Mouse (Mus musculus) lung, embryonic 14.5 days (tissue): ENCODE measurements at regions not wholly inside any gene's neighbourhood (a gene's known extent, or its start where the extent isn't known, plus 50 kb on each side); places are given as distances from the start of the nearest gene placed in this dataset.
"Not testable (repeated sequence)": the region's sequence is repeated elsewhere in the genome, so short reads cannot be mapped to it uniquely, and the experiment has no call there.

Source experiments
- ATAC-seq: fragments of 200-750 bp; cut with Nextera tagmentation; 2 replicates; pipeline ENCODE4 v1.8.0; 2017; ENCODE audit warnings: mild to moderate bottlenecking, moderate TSS enrichment, moderate library complexity; ENCODE audit not compliant: insufficient read depth
- DNase-seq: peaks from one replicate; pipeline ENCODE4 v3.0.0-alpha.2; 2015
- H3K27ac ChIP-seq: fragments of 300-500 bp; sonication (generic); 2 replicates; pipeline ENCODE4 v1.5.1; 2014; ENCODE audit warnings: low read depth, mild to moderate bottlenecking, moderate library complexity
- H3K27me3 ChIP-seq: fragments of 300-500 bp; sonication (generic); 2 replicates; pipeline ENCODE4 v1.6.1; 2014; ENCODE audit warnings: low read length, control low read depth; ENCODE audit not compliant: insufficient read depth
- H3K36me3 ChIP-seq: fragments of 300-500 bp; sonication (generic); 2 replicates; pipeline ENCODE4 v1.6.1; 2014; ENCODE audit warnings: control low read depth; ENCODE audit not compliant: insufficient read depth
- H3K4me1 ChIP-seq: fragments of 300-500 bp; sonication (generic); 2 replicates; pipeline ENCODE4 v1.6.1; 2014; ENCODE audit warnings: antibody characterized with exemption, control low read depth; ENCODE audit not compliant: insufficient read depth
- H3K4me2 ChIP-seq: fragments of 300-500 bp; sonication (generic); 2 replicates; pipeline ENCODE4 v1.6.1; 2014; ENCODE audit warnings: mild to moderate bottlenecking
- H3K4me3 ChIP-seq: fragments of 300-500 bp; sonication (generic); 2 replicates; pipeline ENCODE4 v1.5.1; 2014; ENCODE audit warnings: low read depth, low read length
- H3K9ac ChIP-seq: fragments of 300-500 bp; sonication (generic); 2 replicates; pipeline ENCODE4 v1.6.1; 2014
- H3K9me3 ChIP-seq: fragments of 300-500 bp; sonication (generic); 2 replicates; pipeline ENCODE4 v1.6.1; 2016; ENCODE audit warnings: low read depth, low read length, control low read depth
- CTCF ChIP-seq: IDR thresholded peaks from 2 replicates; pipeline ENCODE4 v1.5.1; 2016; ENCODE audit warnings: antibody characterized with exemption, low read depth
- WGBS: fragments of 180-500 bp; shearing (Covaris S2); extraction: QIAGEN DNeasy Blood & Tissue Kit; methylation state at CpG from one replicate; pipeline ENCODE4 v1.1.7; 2014; 5-methylcytosine and 5-hydroxymethylcytosine counted together

DNA sequence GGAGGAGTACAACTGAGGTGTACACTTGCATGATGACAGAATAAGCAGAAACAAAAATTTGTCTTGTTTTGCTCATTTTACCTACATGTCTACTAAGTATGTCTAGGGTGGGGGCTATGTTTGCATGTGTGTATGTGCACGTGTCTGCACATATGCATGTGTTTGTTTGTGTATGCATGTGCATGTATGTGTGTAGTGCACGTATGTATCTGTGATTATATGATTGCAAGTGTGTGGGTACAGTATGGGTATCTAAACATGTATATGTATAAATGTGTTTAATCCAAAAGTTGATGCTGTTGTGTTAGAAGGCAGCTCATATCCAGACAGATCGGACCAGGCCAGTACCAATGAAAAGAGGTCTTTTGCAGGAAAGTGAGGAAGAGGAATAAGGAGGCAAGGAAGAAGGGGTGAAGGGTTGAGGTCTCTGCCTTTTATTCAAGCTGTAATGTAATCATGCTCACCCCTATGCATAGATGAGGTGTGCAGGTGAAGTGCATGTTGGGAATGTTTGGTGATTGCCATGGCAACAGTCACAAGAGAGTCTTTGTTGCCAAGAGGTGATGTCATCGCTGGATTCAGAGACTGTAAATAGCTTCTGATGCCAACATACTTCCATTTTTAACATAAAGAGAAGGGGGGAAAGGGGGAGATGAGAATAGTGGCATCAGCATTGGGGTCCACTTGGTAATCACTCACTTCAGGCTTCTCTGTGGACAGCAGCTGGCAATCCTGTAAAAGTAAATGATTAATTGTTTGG is 1447.7 kb downstream of the Zfp704 start:
- H3K4me1 ChIP-seq = no peaks in the 10 kb centered on the region
- H3K27ac ChIP-seq = no peak overlapping the region
- no peak for TF ChIP-seq CTCF
- H3K4me3 ChIP-seq = no peak overlapping the region
- 75% methylated on average over 4 of the region's 4 CpGs for WGBS
- H3K4me2 ChIP-seq = no peak overlapping the region
- no peak overlapping the region for H3K9ac ChIP-seq
- no peaks in the 10 kb centered on the region for H3K27me3 ChIP-seq
- no peaks in the 10 kb centered on the region for H3K36me3 ChIP-seq
- DNase-seq (peak; percentile 43), ATAC-seq (no peak; the same call in 1 of the 2 replicates)
- no peaks in the 10 kb centered on the region for H3K9me3 ChIP-seq

DNA sequence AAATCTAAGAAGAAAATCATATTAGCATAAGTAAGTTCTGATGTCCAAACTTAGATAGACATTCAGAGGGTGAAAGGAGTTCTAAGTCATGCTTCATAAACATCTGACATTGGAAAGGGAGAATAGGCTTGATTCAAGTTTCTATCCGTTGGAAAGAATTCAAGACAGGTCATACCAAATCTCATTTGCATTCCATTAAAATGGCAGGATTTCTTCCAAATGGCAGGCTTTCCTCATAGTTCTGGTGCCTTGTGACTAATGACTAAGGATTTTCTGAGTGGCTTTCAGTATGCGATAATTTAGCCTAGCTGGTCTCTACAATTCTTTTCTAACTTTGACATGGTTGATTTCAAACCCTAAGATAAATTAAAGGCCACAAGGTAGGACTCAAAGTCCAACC is 1466.9 kb downstream of the Zfp704 start:
- 55% methylated on average over 2 of the region's 2 CpGs for WGBS
- Histone ChIP-seq H3K27me3 (no peaks in the 10 kb centered on the region), H3K36me3 (no peaks in the 10 kb centered on the region), H3K9ac (no peak overlapping the region), H3K27ac (no peak overlapping the region), H3K4me2 (no peak overlapping the region), H3K9me3 (no peaks in the 10 kb centered on the region), H3K4me1 (no peaks in the 10 kb centered on the region), H3K4me3 (no peak overlapping the region)
- DNase-seq (peak; percentile 4), ATAC-seq (no peak)
- no peak for TF ChIP-seq CTCF

DNA sequence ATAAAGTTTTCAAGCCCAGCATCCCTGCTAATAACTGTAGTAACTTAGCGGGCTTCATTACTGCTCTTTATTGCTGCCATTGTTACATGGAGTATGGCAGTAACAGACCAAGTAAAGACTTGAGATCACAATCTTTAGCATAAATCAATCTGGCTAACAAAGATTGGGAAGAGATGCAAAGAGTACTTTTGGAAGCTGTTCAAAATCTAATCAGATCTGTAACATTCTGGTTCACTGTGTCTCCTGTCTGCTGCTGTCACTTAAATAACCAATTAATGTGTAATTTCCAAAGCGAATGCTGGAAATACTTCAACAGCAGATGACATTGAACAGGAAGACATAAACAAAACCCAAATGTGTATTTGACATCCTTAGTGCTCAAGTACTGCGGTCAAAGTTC is 1467.7 kb downstream of the Zfp704 start:
- no peak for TF ChIP-seq CTCF
- no peaks in the 10 kb centered on the region for H3K9me3 ChIP-seq
- H3K27ac ChIP-seq = no peak overlapping the region
- no peak overlapping the region for H3K9ac ChIP-seq
- ATAC-seq (peak; percentile 66; the same call in 1 of the 2 replicates), DNase-seq (no peak)
- H3K36me3 ChIP-seq = no peaks in the 10 kb centered on the region
- WGBS = 67% methylated on average over 3 of the region's 3 CpGs
- H3K4me3 ChIP-seq = no peak overlapping the region
- H3K27me3 ChIP-seq = no peaks in the 10 kb centered on the region
- no peaks in the 10 kb centered on the region for H3K4me1 ChIP-seq
- H3K4me2 ChIP-seq = no peak overlapping the region

DNA sequence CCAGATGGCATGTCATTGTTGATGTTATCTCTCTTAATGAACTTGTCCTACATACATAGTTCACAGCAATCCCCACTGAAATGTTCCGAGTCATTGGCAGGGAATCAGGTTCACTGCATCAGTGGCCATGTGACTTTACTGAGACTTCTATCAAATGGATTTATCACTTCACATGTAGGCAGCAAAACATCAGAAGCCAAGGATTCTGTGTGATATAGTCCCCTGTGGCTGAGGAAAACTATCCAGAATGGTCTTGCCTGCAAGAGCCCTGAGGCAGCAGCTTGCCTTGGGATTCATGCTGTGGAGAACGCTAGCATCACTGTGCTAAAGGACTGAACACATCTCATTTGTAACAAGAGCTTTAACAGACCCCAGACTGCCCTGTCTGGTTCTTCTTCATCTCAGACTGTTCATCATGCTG is 1468.2 kb downstream of the Zfp704 start:
- no peak overlapping the region for H3K4me3 ChIP-seq
- H3K4me1 ChIP-seq = no peaks in the 10 kb centered on the region
- ATAC-seq (peak; percentile 75; the same call in 1 of the 2 replicates), DNase-seq (peak; percentile 1)
- H3K27ac ChIP-seq = no peak overlapping the region
- no peak for TF ChIP-seq CTCF
- H3K9ac ChIP-seq = no peak overlapping the region
- no peak overlapping the region for H3K4me2 ChIP-seq
- no peaks in the 10 kb centered on the region for H3K9me3 ChIP-seq
- H3K27me3 ChIP-seq = no peaks in the 10 kb centered on the region
- no peaks in the 10 kb centered on the region for H3K36me3 ChIP-seq
- 43% methylated on average over 2 of the region's 2 CpGs for WGBS

DNA sequence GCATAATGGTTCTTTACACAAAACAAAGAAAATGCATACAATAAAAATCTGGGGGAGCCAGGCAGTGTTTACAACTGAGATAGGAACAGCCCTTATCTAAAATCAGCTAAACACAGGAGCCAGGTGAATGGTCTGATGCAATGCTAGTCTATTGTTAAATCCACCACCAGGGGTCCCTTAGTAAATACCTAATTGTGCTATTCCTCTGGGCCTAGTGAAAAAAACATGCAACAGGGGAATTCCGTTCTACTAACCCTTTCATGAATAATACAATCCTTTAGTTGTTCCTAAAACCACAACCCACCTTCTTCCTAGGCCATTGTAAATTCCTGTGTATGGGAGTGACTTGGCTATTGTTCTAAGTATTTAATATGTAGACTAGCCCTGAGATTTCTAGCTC is 1486.2 kb downstream of the Zfp704 start:
- H3K27ac ChIP-seq, H3K27me3 ChIP-seq, H3K9ac ChIP-seq, DNase-seq, H3K36me3 ChIP-seq, H3K4me2 ChIP-seq, H3K4me1 ChIP-seq, H3K4me3 ChIP-seq, H3K9me3 ChIP-seq, ATAC-seq: not testable (repeated sequence)
- 42% methylated on average over 1 of the region's 1 CpGs for whole genome bisulfite sequencing

DNA sequence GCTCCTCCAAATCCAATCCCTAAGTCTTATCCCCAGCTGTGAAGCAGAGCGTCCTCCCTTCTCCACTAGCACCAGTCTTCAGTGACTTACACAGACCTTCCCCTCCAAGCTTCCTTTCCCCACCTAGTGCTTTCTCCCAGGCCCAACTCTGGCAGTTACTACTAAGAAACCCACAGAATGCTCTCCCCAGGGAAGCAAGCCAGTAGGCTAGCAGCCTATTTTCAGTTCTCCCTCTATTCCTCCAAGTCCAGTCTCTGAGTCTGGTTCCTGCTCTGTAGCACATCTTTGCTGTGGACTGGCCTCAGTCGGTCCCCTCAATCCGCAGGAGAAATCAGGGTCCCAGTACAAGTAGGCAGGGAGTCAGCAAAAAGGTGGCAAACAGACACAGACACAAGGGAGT is 1486.7 kb downstream of the Zfp704 start:
- no peak overlapping the region for H3K9ac ChIP-seq
- H3K4me3 ChIP-seq = no peak overlapping the region
- H3K4me1 ChIP-seq = no peaks in the 10 kb centered on the region
- DNase-seq (no peak), ATAC-seq (no peak)
- H3K36me3 ChIP-seq = no peaks in the 10 kb centered on the region
- no peaks in the 10 kb centered on the region for H3K27me3 ChIP-seq
- 51% methylated on average over 3 of the region's 3 CpGs for WGBS
- TF ChIP-seq CTCF = no peak
- H3K9me3 ChIP-seq = no peaks in the 10 kb centered on the region
- no peak overlapping the region for H3K27ac ChIP-seq
- H3K4me2 ChIP-seq = no peak overlapping the region

DNA sequence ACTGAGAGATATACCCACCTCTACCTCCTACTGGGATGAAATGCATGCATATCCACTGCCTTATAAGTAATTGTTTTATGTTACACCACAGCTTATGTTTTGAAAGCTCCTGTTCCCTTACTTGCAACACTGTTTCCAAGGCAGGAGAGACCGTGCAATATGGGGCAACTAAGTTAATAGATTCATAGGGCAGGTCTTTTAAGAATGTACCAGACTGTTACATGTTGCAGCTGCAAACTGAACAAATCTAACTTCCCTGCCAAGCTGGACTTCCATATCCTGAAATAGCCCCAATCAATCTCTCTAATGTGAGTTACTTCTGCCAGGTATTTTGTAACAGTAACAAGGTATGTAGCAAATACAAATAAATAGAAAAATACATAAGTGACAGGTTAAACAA is 1478.0 kb upstream of the 1700008P02Rik start:
- no peak for TF ChIP-seq CTCF
- H3K4me2 ChIP-seq = no peak overlapping the region
- H3K4me1 ChIP-seq = no peaks in the 10 kb centered on the region
- DNase-seq (no peak), ATAC-seq (no peak)
- no peaks in the 10 kb centered on the region for H3K9me3 ChIP-seq
- H3K27me3 ChIP-seq = no peaks in the 10 kb centered on the region
- WGBS = 67% methylated on average over 1 of the region's 1 CpGs
- H3K36me3 ChIP-seq = no peaks in the 10 kb centered on the region
- H3K4me3 ChIP-seq = no peak overlapping the region
- H3K27ac ChIP-seq = no peak overlapping the region
- H3K9ac ChIP-seq = no peak overlapping the region
